Mouse (Mus musculus) brain, embryonic 18.5 days (tissue): Measurements from ENCODE around the gene Pcbp3.

Source experiments
- DNase-seq: peaks from one replicate; pipeline ENCODE4 v3.0.0-alpha.2; 2012; ENCODE audit warnings: low read depth, low spot score

The Pcbp3 gene

GRCm38 (mm10) chr10:76931122-76931521 is 30.6 kb downstream of the Pcbp3 start:
- DNase-seq, result no peak

DNA sequence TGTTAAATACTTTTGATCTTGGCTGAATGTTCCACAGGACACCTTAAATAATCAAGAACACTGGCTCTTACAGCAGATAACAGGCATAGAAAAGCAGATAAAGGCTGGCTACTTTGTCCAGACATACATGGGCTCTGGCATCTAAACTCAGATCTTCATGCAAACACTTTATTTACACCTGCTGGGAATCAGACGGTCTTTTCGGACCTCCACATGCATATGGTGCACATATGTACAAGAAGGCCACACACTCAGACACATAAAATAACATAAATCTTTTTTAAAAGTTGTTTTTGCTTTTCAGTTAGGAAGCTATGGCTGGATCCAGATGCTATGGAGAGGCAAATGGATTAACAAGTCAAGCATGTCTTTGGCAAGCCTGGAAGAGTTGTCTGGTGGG is 37.2 kb downstream of the Pcbp3 start:
- DNase-seq, result no peak

DNA sequence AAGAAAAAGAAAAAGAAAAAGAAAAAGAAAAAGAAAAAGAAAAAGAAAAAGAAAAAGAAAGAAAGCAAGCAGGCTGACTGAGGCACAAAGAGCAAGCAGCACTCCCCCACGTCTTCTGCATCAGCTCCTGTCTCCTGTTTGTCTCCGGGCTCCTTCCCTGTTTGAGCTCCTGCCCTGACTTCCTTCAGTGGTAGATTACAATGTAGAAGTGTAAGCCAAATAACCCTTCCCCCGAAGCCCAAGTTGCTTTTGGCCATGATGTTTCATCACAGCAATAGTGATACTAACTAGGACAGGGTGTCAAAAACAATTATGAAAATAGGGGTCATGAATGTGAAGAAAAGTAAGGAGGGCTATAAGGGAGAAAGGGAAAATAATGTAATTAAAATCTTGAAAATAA is 43.6 kb downstream of the Pcbp3 start:
- DNase-seq, result no peak

DNA sequence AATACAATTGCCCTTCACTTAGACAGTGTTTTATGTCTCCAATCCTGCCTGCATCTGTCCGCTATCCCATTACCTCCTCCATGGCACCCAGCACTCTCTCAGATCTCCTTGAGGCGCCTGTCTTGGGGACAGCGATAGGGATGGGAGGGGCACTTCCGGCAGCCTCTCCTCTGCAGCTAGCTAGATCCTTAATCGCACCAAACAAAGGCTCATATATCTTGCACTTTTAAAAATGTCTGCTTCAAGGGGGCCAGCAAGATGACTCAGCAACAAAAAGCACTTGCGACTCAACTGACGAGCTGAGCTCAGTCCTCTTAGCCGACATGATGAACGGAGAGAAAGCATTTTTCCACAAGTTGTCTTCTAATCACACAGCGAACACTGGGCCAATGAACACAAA is 55.3 kb downstream of the Pcbp3 start:
- DNase-seq, result no peak

- DNase-seq, result no peak
Measured at GRCm38 (mm10) chr10:76905935-76906341, 55.7 kb downstream of the Pcbp3 start.

DNA sequence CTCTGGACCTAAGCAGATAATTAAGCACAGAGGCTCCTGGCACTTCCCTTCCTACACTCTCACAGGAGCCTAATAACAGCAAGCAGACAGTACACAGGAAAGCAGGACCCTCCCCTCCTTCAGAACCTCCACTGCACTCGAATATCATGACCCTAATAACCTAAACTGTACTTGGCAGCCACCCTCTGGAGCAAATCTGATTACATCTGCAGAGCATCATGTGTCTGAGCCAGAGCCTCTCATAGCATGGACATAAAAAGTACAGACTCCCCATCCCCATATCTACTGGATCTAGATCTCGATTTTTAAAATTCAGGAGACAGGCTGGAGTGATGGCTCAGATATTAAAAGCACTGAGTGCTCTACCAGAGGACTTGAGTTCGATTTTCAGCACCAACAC is 58.0 kb downstream of the Pcbp3 start:
- DNase-seq, result no peak

GRCm38 (mm10) chr10:76903099-76903498 is 58.6 kb downstream of the Pcbp3 start:
- no peak for DNase-seq

DNA sequence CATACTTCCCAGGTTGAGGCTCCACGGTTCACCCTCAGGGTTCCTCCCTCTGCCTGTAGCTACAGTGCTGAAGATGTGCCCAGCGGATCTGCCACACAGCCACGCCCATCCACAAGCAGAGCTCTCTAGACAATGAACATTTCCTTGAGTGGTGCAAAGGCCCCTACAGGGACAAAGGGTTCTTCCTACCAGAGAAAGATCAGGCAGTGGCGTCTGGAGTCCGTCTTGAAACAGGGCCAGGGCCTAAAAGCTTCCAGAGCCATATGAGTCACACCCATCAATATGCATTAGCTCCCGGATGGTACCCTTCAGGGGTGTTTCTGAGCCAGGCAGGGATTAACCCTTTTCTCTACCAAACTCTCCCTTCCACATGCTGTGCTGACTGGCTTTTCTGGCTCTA is 59.1 kb downstream of the Pcbp3 start:
- no peak for DNase-seq

GRCm38 (mm10) chr10:76898428-76898827 is 63.3 kb downstream of the Pcbp3 start:
- no peak for DNase-seq

GRCm38 (mm10) chr10:76891456-76891855 is 70.2 kb downstream of the Pcbp3 start:
- no peak for DNase-seq

DNA sequence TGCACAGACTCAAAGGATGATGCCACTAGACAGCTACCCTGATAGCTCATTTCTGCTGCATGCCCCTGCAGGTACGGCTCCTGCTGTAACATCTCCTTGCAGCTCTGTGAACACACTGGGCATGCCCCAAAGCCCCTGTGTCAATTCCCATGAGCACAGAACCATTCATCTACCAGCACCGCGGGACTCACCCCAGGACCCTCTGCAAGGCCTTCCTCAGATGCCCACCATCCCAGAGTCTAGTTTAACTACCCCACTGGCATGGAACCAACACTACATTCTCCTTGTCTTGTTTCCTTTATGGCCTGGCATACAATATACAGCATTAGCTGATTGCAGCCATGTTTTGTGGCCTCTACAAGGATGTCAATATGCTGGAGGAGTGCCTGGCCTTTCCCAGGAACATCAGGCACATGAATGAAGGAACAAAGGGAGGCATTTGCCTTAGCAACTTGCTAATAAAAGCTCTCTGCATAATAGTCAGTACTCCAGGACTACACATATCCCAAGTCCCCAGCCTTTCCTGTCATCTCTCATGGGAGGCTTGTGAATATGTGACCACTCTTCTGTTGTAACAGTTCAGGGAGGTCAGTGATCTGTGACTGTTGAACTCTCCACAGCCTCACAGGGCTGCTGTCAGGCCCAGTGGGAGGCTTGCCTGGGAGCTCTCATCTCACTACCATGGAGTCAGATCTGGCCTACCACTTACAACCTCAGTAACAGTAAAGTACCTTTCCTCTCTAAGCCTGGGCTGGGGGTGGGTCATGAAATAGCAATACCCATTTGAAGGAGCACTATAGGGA is 78.0 kb downstream of the Pcbp3 start:
- DNase-seq, result no peak

DNA sequence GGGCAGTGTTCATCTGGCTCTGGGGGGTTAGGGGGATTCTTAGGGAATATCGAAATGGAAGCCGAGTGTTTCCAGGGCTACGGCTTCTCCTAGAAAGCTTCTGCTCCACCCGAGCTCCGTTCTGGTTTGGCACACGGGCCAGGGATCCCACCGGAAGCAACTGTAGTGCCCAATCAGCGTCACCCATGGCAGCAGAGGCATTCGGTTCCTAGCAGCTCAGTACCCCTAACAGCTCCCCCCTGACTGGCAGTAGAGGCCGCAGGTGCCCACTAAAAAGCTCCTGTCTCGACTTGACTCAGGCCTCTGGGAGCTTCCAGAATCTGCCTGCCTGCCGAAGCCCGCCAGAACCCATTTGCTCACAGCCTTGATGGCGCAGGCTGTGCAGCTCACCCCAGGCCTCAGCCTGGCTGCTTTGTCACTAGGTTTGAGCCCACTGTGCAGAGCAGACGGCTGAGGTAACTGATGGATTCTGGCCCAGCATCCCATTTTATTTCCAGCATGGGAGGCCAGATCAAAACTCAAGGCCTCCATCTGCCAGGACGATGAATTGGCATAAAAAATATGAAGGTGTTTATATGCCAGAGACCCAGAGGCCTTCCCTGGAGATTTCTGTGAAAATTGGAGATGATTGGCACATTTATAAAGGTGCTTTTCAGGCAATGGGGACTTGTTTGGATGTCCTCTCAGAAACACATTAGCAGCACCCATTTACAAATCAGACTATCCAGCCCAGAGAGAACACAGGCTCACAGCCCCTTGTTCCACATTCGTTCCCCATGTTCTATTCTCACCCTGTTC is 78.8 kb downstream of the Pcbp3 start:
- no peak for DNase-seq

DNA sequence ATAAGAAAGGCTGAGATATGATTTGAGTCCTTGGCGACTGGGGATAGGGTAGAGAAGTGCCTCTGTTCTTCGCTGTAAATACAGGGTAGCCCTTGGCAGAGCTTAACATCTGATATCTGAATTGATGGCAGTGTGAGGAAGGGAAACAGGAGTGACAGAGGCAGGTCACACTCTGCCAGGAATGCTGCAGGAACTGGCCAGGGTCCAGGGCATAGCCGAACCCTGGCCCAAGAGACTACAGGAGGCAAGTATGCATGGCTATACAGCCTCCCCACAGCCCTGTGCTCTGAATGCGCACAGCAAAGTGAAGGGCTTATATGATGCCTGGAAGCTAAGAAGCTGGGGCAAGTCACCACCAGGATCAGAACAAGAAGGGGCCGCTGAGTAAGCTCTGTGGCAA is 79.8 kb downstream of the Pcbp3 start:
- no peak for DNase-seq

GRCm38 (mm10) chr10:76875310-76875709 is 86.4 kb downstream of the Pcbp3 start:
- DNase-seq, result no peak

DNA sequence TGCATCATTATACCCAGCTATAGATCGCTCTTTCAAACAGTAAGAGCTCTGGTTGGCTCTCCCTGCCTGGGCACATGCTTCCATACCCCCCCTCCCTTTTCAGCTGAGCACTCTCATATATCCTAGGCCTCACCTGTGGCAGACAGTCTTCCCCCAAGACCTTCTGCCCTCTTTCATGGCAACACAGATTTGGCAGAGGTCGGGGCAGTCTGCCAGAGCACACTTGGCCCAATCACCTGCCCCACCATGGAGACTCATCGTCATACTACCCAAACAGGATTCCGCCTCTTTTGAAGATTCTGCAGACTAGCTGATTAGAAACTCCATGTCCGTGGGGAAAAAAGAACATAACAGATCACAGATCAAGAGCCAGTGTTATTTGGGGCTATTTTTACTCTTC is 86.8 kb downstream of the Pcbp3 start:
- DNase-seq, result no peak

DNA sequence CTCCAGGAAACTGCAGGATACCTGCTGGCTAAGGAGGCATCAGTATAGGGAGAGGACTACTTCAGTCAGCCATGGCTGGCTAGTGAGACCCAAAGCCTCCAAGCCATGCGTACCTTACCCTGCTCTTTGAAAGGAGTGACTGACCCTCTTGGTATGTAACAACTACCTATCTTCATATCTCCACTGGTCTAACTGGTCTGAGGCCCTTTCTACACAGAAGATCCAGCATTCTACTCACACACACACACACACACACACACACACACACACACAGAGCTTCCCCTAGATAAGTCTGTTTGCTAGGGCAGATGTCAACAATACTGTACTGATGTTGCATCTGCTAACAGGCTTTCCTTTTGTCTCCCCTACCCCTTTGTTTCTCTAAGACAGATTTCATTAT is 87.3 kb downstream of the Pcbp3 start:
- DNase-seq, result no peak

DNA sequence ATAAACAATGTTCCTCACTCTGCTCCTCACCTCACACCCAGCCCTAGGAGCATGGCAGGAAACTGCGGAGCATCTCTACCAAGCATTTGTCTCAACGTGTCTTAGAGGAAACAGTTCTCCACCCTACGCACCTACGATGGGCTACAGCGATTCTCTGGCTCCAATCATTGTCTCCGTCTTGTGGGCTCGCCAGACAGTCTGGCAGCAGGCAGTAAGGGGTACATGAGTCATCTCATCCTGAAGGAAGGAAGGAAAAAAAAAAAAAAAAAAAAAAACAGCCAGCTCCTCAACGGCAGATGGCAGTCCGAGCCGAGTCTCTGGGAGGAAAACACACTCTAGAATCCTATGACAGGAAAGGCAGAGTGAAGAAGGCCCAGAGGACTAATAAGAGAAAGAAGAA is 87.7 kb downstream of the Pcbp3 start:
- DNase-seq, result no peak

DNA sequence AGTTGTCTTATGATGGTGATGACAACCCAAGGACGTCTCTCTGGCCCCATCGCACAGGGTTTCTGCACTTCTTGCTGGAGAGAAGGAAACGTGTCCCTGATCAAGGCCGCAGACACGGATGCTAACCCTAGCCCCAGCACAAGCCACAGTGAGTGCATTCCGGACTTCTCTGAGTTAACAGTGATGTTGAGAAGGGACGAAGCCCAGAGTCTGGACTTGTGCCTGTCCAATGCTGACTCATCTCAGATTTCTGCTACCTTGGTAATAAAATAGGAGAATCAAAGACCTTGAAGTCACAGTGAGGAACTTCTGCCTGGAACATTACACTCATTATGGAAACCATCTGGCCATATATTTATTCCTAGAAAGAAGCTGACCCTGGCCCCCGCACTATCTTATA is 89.0 kb downstream of the Pcbp3 start:
- DNase-seq, result no peak

DNA sequence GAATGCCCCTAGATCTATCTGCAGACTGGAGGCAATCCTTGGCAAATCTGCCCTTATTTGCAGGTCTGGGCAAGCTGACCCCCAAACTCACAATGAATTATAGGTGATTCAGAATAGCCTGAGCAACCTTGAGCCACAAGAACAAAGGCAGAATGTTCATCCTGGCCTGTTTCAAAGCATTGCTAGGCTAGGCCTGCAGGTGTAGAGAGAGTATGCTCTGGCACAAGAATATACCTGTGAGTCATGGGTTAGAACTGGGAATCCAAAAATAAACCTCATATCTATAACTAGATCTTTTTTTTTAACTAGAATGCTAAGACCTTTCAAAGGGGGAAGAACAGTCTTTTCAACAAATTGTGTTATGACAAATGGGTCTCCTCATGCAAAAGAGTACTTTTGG is 95.8 kb downstream of the Pcbp3 start:
- no peak for DNase-seq

DNA sequence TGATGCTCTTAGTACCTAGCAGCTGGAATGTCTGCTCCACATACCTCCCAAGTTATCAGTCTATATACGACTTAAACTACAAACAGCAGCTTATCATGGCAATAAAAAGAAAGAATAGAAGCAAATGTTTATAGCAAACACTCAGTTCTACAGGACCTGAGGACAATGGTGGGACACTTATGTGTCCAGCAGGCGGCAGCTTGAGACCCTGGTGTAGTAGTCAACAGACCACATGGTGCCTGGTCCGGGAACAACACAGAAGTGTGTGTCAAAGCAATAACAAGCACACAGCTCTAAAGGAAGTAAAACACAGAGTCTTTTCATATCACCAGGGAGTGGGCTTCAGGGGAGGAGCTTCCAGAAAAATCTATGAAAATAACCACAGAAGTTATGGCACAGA is 100.7 kb downstream of the Pcbp3 start:
- DNase-seq, result no peak

DNA sequence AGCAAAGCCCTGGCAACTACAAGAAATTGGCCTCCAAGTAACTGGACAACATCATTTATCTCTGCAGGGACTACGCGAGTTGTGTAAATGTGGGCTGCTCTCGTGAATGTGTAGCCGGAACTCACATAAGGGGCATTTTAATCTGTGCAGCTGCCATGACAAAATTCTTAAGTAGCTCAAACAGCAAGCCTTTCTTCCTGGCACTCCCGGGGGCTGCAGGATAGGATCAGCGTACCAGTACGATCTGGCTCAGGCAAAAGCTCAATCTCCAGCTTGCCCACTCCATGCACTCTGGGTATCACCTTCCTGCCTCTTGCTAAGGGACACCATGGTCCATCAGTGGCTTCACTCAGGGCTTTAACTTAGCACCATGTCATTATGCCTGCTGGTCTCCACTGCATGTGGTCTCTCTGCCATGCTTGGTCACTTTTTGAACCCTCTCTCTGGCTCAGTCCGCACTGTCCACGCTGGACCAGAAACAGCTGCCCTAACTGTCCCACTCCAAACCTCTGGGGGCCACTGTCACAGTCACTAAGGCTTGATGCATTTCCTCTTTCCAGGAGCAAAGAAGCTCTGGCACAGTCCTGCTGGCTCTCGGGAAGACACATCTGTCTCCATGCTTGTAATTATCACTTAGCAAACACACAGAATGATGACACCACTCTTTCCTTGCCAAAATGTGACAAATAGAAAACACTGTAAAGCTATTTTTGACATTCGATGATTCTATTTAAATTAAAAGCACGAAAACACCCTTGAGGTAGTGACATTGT is 102.1 kb downstream of the Pcbp3 start:
- DNase-seq, result no peak

- no peak for DNase-seq
Measured at GRCm38 (mm10) chr10:76857879-76858278, 103.8 kb downstream of the Pcbp3 start.
